Mouse (Mus musculus) heart, adult 18-20 months (tissue): ENCODE data around the gene Grin2a. TPM values are rescaled to one million over a fixed set of nuclear protein-coding genes. Genes with fewer than 3 reads are reported as not detected.

ENCODE experiments used
- DNase-seq, 2 experiments: peaks; one replicate each; pipeline ENCODE4 v3.0.0; 2021 to 2022; ENCODE audit warnings: mixed read lengths in 1 of 2
- long read RNA-seq, 2 experiments: library from polyadenylated mRNA; stranded (forward); transcript quantifications; one replicate each; pipeline ENCODE4 v2.0.0; 2021
- total RNA-seq, 2 experiments: library from RNA; stranded (reverse); gene quantifications; 2 replicates each; pipeline ENCODE4 v1.2.3; 2021

Gene Grin2a
- total RNA-seq = under 1 TPM; 0.23 to 0.25 TPM
- long read RNA-seq, experiment 1 = 0 reads
- long read RNA-seq, experiment 2 = 0 reads

DNA sequence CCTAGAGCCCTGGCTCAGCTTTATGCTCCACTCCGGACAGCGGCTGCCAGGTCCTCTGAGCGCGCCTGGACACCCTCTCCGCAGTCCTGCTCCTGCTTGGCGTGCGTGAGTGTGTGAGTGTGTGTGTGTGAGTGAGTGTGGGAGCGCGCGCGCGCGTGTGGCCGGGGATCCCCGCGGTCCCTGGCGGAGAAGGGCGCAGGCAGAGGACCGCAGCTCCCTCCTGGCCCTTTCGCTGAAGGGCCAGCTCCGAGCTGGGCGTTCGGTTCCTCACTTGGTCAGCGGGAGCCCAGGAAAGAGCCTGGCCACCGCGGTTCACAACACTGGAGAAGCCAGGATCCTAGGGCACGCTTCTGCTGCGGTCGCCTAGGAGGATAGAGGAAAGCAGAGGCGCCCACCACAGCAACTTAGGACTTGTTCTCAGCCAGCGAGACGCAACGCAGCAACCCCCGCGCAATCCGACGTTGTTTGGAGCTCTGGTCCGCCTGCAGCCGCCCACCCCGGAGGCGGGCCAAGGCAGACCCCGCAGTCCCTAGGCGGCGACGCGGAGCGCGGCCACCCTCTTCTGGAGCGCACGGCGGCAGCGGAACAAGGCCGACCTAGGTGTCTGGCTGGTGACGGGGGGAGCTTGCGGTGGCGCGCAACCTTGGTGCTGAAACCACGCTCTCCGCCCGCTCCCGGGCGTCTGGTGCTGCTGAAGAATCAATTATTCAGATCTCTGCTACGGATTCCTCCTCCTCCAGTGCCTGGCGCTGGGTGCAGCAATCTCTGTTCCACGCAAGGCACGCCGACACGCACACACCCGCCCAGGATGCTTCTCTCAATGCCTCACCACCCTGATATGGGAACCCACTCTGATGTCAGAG, at the start of gene Grin2a:
TSS of gene Grin2a (minus strand) at position 610 of the 863 bp plus-strand sequence.
- DNase-seq = no peak

DNA sequence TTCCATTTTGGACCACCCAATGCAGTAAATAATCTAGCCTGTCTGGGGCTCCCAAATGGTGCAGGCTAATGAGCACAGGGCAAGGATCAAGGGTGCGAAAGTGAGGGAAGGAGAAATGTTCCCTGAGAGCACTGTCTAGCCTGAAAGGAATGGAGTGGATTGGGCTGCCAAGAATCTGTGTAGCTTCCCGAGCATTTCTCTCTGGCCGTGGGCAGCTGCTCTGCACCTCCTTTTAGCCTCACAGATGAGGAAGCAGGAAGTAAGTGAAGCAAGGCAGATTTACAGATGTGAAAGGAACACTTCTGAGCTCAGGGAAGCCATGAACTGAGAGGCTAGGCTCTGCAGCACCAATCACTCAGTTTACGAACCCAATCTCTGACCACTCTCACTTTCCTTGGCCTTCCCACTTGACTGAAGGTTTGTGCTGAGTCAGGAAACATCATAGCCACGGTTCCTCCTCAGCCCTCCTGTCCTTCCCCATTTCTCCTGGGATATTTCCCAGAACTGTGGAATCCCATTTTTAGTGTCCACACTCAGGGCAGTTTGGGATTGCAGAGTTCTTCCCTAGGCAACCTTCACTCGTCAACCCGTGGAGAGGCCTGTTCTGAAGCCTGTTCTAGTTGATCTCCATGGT, 40.3 kb upstream of the Grin2a start:
- no peak for DNase-seq

DNA sequence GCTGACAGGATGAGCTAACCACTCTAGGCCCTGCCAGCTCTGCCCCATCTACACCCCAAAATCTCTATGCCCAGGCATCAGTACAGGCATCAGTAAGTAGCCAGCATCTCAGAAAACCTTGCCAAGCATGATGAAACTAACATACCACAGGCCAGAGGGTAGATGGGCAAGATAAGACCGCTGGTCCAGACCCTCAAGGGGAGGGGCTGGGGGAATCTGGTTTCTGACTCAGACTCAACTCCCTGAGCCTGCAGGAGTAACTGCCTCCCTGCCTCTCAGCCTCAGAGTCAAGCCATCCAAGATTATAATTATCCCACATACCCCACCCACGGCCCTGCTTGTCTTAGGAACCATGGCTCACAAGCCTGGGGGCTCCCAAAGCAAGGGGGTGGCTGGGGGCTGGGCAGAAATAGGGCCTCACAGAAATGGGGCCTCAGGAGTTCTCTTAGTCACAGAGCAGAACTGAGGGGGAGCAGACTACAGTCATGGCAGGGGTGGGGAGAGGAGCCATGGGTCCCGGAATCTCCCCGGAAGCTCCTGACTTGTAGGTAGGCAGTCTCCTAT, 38.1 kb upstream of the Grin2a start:
- DNase-seq = no peak

DNA sequence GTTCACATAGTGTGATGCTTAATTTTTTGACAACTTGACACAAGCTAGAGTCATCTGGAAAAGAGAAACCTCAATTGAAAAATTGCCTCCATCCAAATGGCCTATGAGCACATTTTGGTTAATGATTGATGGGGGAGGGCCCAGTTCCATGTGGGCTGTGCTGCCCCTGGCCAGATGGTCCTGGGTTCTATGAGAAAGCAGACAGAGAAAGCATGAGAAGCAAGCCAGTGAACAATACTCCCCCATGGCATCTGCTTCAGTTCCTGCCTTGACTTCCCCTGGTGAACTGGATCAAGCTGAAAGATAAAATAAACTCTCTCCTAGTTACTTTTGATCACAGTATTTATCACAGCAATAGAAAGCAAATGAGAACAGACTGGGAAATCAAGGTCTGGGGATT, 36.5 kb upstream of the Grin2a start:
- DNase-seq = no peak

DNA sequence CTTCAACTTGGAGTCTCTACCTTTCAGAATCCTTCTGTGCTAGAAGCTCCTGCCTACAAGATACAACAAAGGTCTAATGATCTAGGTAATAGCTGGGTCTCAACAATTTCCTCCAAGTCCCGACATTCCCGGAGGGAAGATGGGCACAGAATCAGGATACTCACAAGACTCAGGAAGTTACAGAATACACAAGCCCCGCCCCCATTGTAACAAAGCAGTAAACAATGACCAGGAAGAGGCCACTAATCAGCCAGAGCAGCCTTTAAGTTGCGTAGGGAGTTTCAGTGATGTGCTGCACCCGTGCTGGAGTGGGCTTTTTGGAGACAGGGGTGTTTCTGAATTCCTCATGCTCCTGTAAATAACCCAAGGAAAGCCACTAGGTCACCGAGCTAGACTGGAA, 31.4 kb upstream of the Grin2a start:
- no peak for DNase-seq

DNA sequence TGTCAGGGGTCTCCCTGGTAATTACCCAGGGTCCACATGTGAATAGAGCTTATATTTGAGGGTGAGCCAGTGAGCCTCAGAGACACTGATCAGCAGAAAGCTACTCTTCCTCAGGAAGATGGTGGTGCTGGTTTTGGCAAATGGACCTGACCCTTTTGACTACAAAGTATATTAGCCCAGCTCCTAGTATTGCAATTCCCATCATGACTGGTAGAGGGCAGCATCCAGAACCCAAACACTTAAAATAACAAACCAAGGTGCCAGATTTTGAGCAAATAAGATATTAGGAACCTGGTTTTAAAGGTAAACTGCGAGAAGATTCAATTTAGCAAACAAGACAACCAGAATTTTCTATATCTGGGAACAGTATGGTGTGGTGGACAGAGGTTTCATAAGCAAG, 14.4 kb upstream of the Grin2a start:
- DNase-seq = no peak

DNA sequence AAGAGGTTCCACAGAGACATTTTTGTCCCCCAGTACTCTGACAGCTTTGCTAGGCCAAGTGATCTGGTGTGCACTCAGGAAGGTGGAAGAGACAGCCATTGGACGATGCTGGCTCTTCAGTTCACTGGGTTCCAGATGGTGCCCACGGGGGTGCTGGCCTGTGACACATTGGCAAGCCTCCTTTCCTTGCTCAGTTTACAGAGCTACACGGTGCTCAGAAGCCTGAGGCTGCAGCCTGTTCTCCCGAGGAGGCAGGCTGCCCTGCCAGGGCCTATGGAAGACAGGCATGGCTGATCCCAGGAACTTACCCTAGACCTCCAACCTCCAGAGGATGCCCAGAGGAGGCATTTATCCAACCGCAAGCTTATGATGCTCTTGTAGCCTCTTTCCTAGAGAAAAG, 10.2 kb upstream of the Grin2a start:
- DNase-seq = no peak

DNA sequence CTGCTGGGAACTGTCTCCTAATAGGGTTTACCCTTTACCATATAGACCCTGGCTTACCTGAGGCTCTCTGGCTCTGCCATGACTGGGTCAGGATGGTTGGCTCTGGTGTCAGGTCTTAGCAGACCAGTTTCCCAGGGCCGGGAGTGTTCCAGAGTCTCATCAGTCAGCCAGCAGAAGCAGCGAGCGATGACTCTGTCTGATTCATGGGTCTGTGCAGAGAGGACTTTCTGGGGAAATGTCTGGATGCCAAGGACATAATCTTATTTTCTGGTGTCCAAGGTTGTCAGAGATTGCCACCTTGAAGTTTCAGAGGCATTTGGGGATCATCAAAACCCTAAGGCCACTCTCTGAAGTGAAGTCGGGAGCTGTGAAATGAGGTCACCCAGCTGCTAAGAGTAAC, 8.7 kb upstream of the Grin2a start:
- DNase-seq = no peak

DNA sequence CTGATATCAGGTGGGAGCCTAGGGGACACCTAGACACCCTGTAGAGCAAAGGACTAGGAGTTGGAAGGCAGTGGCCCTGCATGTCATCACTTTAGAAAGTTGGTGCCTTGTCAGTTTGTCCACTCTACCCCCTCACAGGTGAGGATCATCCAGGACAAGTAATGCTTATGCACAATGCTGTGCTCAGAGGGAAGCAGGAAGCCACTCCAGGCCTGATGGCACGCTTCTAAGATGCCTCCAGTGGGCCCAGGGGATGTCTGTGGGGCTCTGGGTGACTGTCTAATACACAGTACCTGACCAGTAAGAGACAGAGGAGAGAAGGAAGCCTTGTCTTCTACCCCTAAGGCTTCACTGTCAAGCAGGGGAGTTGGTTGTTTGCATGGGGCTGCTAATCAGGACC, 7.6 kb upstream of the Grin2a start:
- no peak for DNase-seq

DNA sequence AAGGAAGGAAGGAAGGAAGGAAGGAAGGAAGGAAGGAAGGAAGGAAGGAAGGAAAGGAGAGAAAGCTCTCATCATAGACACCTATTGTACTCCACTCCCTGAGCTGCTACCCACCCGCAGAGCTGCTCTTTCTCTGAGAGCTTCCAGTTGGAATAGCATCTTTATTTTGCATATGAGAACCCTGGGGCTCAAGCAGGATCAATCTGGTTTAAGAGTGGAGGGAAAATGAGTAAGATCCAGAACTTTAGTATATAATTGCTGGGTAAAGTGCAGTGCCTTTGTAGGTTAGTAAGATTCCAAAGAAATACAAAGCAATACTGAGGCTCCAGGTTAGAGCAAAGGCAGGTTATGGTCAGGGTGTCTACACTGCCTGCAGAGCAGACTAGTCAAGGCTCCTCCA, 6.2 kb upstream of the Grin2a start:
- no peak for DNase-seq

DNA sequence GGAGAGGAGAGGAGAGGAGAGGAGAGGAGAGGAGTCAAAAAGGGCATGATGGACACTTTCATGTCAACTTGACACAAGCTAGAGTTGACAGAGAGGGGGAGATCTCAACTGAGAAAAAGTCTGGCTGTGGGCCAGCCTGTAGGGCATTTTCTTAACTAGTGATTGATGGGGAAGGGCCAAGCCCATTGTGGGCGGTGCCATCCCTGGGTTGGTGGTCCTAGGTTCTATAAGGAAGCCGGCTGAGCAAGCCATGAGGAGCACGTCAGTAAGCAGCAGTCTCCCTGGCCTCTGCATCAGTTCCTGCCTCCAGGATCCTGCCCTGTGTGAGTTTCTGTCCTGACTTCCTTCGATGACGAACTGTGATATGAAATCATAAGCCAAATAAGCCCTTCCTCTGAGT, 4.6 kb upstream of the Grin2a start:
- no peak for DNase-seq

DNA sequence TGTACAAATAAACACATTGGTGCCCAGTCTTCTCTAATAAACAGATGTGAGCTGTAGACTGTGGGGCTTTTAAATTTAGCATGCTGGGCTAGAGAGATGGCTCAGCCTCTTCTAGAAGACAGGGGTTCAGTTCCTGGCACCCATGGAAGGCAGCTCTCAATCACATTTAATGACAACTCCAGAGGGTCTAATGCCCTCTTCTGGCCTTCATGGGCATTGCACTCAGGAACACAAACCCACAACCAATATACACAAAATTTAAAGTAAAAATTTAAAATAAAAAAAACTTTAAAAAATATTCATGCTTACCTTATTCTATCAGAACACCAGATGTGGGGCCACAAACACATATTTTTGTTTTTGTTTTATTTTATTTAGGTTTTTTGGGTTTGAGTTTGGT, 2.6 kb upstream of the Grin2a start:
- no peak for DNase-seq

DNA sequence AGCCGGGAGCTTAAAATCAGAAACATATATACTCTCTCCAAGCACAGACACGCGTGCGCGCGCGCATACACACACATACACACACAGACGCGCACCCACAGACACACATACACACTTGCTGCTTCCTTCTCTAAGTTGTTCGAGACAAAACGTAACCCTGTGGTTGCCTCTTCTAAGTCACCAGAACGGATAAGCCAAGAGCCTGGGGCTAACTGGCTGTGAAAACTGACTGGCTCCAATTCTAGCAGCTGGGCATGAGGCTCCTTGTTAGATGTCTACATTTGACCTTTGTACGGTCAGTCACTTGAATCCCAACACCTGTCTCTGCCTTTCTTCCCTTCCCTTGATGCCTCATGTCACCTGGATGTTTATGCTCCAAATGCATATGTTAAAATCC, 452 bp upstream of the Grin2a start:
- no peak for DNase-seq

DNA sequence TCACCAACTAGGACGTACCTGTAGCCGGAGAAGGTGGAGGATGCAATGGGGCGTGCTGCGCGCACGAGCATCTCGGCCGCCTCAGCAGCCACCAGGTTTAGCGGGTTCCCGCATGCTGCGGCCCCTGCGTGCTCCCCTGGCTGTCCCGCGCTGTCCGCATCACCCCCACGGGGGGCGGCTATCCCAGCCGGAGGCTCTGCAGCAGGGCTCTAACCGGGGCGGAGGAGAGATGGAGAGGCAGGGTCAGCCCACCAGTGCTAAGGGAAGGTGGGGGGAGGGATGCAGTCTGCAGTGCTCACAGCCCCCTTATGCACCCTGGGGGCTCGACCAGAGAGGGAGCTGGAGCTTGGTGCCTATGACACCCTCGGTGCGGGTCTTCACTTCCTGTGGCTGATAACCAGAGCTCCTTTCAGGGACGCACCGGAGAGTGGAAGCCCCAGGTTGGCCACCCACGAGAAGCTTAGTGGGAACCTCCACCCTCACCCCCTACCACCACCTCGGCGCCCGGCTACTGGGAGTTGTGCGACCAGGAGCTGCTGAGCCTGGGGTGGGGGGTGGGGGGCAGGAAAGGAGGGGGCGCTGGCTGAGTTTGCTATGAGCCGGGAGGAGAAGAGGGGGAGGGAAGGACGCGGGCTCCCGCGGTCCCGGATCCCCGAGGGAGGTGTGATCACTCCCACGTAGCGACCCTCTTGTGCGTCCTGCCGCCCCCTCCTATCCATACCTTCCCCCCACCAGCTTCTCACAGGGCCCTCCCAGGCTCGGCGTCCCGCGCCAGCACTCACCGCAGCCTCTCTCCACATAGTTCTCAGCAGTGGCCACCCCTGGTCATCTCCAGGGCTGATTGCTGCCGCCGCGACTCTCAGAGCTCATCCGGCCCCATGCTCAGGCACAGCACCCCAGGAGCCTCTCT, 1.1 kb downstream of the Grin2a start:
- no peak for DNase-seq

DNA sequence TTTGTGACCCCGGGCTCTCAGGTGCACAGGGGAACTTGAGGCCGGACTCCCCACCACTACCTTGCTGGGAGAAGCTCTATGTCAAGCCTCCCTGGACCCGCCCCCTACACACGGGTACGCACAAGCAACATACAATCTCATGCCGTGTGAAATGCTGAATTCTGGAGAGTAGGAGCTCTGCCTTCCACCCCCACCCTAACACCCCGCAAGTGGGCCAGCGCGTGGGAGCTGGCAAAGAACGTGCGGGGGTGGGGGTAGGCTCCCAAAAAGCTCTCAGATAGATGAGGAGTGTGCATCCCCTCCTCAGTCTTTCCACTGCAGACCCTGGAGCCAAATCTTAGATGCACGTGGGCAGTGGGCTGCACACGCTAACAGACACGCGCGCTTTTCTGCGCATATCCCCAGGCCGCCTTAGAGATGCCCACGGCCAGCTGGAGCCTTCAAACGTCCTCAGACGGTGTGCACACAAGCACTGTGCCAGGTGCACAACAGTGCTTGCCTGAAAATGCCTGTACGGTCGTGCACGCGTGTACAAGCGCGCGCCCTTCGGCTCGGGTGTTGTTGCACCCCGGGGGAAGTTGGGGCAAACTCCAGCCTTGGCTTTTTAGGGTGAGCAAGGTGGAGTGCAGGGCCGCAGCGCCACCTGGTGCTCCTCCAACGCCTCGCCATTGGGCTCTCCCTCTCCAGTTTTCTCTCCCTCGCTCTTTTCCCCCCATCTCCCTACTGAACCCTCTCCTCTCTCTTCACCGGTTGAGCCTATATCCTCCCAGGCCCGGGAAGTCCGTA, 1.9 kb downstream of the Grin2a start:
- DNase-seq = peak; percentile 11 to 28

DNA sequence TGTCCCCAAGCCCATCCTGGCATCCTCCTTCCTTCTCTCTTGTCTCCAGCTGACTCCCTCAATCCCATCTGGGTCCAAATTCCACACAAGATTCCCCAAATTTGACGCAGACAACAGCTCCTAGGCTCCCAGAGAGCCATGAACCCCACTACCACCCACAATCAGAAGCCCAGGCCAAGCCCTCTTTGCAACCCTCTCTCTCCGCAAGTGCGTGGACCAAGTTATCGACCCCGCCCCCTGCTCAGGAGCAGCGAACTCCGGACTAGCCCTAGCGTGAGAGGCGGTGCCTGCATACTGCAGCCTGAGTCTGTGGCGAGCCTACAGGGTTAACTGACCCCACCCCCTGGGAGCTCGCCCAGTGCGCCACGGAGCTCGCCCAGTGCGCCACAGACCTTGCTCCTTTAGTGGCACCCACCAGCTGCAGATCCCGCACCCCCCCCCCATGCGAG, 2.6 kb downstream of the Grin2a start:
- DNase-seq = no peak

DNA sequence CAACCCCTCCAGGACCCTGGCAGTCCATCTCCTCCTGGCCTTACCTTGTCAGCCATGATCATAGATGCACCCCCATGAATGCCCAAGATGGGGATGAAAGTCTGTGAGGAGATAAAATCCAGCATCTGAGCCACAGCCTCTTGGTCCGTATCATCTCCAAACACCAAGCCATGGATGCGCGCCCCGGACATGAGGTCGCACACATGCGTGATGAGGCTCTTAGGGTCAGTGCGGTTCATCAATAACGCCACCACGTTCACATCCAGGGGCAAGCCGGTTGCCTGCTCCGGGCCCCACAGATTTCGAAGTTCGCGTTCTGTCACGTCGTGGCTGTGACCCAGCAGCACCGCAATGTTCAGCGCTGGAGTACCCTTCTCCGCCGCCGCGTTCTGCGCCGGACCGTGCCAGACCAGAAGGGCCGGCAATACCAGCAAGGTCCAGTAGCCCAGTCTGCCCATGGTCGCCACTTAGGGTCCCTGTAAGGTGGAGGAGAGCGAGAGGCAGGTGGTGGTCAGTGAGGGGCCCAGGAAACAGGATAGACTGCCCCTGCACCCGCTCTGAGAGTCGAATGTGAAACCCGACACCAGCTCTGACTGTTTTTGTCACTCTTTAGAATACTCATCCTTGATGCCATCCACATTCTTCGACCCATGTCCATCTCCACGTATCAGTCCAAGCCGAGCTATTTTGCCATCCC, 3.1 kb downstream of the Grin2a start:
- DNase-seq = no peak

DNA sequence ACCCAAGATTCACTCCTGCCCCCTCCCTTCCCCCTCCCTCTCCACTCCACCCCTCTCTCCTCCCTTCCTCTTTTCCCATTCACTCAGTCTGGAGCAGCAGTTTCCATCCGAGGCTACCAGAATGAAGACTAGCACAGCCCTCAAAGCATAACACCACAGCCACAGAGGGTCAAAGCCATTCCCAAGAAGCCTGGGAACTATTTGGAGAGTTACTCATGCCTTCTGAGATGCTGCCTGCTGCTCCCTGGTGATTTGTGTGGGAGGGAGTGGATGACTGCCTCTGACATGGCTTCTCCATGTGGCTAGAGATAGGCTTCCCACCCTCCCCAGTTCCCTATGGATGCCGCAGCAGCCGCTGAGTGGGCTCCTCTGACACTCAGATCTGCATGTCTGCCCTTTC, 10.3 kb downstream of the Grin2a start:
- no peak for DNase-seq

DNA sequence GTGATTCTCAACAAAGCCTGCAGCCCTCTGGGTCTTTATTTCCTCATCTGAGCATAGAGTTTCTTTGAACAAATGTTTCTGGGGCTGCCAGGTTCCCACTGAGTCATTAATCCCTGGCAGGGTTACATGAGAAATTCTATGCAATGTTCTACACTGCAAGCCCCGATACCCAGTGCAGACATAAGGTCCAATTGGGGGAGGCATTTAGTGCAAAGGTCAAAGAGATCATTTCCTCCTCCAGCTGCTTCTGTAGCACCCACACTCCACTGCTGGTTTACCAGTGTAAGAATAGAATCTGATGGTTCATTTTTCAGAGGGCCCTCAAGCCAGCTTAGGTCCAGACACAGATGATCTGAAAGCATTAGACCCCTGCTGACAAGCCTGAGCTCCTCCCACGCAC, 14.7 kb downstream of the Grin2a start:
- DNase-seq = no peak

DNA sequence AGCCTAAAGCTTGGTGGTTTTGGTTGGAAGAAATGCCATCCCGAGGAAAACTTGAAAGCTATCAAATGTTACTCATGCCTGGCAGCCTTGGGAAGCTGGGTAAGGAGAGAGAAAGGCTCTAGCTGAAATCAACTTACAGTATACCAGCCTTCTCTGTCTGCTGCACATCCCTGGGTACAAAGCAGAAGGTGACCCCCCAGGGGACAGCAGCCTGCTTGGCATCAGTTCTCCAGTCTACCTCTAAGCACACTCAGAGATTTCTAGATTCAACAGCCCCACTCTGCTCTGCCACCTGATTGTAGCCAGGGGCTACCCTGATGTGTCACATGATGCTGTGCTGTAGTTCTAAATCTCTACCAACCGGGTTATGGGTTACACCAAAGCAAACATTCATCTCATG, 17.2 kb downstream of the Grin2a start:
- no peak for DNase-seq

DNA sequence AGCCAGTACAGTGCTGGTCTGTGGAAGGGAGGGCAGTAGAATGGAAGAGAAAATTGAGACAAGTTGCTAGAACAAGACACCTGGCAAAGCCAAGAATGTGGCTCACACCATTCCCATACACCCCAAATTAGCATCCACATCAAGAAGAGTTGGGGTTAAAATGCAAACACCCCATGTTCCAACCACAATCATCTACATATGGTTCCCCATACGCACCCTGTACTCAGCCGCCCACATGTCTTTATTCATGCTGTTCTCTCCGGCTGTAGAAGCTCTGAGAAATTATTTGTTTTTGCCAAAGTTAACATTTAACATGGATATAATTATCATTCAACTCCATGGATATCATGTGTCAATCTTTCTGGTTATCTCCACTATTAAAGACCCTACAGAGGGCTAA, 22.7 kb downstream of the Grin2a start:
- no peak for DNase-seq
